Mouse (Mus musculus) cerebellum, adult 2 months (tissue): ENCODE data around the gene Bcl7c.

Experiments used
- CTCF ChIP-seq: fragments of 200-500 bp; IDR thresholded peaks from 2 replicates; pipeline ENCODE4 v1.5.1; 2011; ENCODE audit warnings: low read depth, mild to moderate bottlenecking, control low read depth, low read length, moderate library complexity, borderline replicate concordance; ENCODE audit not compliant: insufficient read depth
- POLR2A ChIP-seq: fragments of 200-500 bp; IDR thresholded peaks from 2 replicates; pipeline ENCODE4 v1.6.1; 2011; ENCODE audit warnings: low read length, control low read depth, borderline replicate concordance; ENCODE audit not compliant: insufficient read depth

DNA sequence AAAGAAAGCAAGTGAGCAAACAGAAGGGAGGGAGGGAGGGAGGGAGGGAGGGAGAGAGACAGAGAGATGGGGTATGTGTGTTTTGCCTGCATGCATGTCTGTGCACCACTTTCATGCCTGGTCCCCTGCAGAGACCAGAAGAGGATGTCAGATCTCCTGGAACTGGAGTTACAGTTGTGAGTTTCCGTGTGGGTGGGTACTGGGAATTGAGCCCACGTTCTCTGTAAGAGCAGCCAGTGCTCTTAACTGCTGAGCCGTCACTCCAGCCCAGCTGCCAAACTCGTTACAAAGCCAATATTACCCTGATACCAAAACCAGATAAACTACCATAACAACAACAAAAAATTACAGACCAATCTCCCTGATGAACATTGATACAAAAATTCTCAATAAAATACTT is 67.5 kb downstream of the Bcl7c start:
- TF ChIP-seq CTCF (no peak), POLR2A (no peak)
